Mouse (Mus musculus) urinary bladder, postnatal 25 days (tissue): ENCODE results near the gene Entr1.

Source experiments
- DNase-seq: peaks from one replicate; pipeline ENCODE4 v3.0.0; 2022; ENCODE audit warnings: low spot score

Gene Entr1

GRCm38 (mm10) chr2:26348241-26348640 lies 40.9 kb downstream of the Entr1 start:
- no peak for DNase-seq

- no peak for DNase-seq
These were observed 46.3 kb downstream of the Entr1 start for GRCm38 (mm10) chr2:26342609-26343490.

GRCm38 (mm10) chr2:26342044-26342443 lies 47.1 kb downstream of the Entr1 start:
- peak; percentile 28 for DNase-seq

DNA sequence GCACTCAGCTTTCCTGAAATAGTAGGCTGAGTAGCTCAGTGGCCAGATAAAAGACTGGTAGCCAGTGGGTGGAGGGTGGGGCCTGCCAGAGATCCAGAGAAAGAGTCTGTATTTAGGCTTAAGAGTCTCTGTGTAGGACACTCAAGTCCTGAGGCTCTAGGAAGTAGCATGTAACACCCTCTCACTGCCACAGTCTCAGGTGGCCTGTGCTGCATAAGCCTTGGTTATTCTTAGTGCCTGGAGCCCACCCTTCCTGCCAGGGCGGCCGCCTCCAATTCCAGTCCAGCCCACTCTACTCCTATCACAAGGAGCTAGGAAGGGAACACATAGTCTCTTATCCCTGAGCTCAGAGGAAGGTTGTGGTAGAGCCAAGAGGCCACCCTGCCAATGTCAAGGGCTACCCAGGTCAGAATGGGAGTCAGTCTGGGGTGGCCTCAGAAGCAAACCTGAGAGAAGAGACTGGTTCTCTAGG lies 47.6 kb downstream of the Entr1 start:
- DNase-seq, result no peak

- DNase-seq, result no peak
These were observed 49.9 kb downstream of the Entr1 start for GRCm38 (mm10) chr2:26339204-26339551.

DNA sequence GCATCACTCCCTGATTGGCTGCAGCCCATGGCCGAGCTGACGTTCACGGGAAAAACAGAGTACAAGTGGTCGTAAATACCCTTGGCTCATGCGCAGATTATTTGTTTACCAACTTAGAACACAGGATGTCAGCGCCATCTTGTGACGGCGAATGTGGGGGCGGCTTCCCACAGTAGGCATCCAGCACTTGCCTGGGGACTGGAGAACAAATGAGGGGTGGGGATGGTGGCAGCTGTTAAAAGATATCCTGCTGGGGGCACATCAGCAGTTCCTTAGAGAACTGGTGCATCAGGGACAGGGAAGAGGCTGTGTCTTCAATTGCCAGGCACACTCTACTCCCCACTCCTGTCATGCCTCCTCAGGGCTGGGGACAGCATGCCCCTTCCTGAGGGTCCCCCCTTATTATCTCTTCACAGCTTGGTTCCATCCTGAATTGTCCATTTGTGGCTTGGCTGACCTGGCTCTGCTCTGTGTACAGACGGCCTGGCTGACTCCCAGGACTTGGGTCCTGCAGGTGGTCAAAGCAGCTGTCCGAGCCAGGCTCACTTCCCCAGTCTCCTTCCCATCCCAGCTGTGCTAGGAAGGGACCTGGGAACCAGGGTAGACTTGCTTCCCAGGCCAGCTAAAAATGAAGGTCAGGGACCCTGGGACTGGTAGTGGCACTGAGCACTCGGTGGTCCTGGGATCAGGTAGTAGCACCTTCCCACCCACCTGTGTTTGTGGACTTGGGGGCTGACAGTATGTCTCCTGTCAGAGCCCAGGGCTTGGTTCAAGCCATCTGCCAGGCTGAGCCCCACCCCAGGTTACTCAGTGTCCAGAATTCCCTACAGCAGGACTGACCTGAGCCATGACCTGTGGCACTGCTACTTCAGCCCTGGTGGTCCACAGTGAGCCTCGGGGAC lies 50.6 kb downstream of the Entr1 start:
- DNase-seq, result no peak
